Mouse (Mus musculus) neutrophil, adult 65 days (primary cell): ENCODE data around the gene Atg3. TPM values are rescaled to one million over a fixed set of nuclear protein-coding genes. Genes with fewer than 3 reads are reported as not detected.

Source experiments
- total RNA-seq: library from RNA; stranded (reverse); gene quantifications from 2 replicates; pipeline ENCODE4 v1.2.4, GENCODE M21; 2023

Gene Atg3
- total RNA-seq: 125 and 133 TPM in 2 replicates

DNA sequence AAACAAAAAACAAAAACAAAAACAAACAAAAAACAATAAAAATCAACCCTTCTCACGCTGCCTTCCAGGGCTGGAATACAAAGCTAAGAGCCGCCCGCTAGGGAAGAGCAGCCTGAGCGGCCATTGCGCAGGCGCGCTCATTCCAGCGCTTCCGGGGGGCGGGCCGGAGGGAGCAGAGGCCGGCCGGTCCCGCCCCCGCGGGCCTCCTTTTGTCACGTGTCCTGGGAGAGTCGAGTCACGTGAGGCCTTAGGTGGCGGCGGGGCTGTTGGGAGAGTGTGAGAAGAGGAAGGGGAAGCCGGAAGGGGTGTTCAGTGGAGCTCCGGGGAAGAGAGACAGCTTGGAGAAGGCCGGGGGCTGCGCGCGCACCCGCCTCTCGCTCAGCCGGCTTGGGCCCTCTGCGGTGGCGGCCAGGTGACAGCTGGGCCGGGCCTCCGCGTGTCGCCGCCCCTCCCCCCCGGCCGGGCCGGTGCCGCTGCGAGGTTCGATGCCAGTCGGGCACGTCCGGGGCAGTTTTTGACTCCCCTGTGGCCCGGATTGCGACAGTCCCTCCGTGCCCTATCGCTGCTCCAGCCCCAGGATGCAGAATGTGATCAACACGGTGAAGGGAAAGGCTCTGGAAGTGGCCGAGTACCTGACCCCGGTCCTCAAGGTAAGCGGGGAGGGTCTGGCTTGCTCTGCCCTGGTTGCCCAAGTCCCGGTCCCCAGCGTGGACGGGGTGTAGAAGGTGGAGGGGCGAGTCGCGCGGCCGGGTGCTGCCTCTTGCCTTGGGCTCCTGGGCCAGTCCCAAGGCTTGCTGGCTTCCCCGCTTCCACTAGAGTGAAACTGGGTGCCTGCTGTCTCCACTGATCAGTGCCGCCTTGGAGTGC is at the start of gene Atg3, which contains the start of gene Slc35a5:
TSS of gene Atg3 (plus strand) at position 264 of the 867 bp plus-strand sequence.
TSS of gene Slc35a5 (minus strand) at position 185 of the 867 bp plus-strand sequence.

DNA sequence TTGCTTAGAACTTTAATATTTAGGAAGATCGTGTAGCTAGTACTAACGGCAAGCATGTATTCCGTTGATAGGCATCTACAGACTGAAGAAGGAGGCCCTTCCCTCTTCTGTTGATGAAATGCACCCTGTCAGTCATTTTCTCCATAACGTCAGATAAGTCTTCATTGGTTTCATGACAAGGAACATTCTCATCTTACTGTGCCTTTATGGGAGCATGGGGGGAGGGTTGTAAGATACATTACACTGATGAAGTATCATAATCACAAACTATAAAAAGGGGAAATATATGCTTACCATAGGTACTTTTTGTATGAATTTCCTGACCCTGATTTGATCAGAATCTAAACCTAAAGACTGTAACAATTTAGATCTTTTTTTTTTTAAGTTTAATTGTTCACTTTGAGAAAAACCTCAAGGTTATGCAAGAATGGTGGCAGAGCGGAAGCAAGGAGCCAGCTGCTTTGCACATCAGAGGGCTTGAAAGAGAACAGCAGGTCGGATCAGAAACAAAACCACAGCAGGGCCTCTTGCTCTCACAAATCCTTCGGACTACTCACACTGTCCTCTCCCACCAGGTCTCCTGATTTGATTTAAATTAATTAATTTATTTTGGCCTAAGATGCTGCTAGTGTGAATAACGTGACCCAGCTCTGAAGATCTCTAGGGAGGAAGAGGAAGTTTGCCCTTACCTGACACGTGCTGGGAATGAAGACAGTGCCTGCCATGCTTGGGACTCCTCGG is 65.2 kb downstream of the Atg3 start, which contains the start of gene Btla:
TSS of gene Btla (plus strand) at position 668 of the 741 bp plus-strand sequence.

Other genes starting within 250 kb of the Atg3 start
- 1.8 and 2.2 TPM in 2 replicates for gene Cd200r3, start 215.1 kb upstream of the Atg3 start, total RNA-seq
- gene Ccdc80, start 65.4 kb upstream of the Atg3 start, total RNA-seq: 4.1 and 5.2 TPM in 2 replicates
- 59.9 and 63.1 TPM in 2 replicates for gene Slc35a5, start 79 bp upstream of the Atg3 start, total RNA-seq
- gene Btla, start 65.5 kb downstream of the Atg3 start, total RNA-seq: 3.4 and 7.5 TPM in 2 replicates